Mouse (Mus musculus): ENCODE results near the gene Ror2.

The Ror2 gene

GRCm38 (mm10) chr13:53232419-53232818 lies 53.5 kb downstream of the Ror2 start:
- DNase-seq = no peak

- DNase-seq = no peak
Observed at GRCm38 (mm10) chr13:53230446-53231161, 55.3 kb downstream of the Ror2 start.

- DNase-seq = peak; percentile 29
Observed at GRCm38 (mm10) chr13:53227019-53227418, 58.9 kb downstream of the Ror2 start.

DNA sequence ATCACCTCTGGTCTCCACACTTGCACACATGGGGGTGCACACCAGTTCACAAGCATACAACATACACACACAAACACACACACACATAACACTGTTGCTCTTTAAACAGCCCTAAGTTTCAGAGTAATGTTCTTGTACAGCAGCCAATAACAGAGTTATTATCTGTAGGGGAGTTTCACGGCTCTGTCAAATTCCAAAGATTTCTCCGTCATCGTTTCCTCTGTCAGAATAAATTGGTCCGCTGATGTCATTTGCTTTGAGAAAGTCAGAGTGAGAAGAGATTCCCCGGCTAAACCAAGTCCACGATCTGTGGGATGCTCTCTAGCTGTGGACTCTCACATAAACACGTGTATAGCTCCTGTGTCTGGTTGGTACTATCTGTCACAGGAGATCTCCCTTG lies 59.5 kb downstream of the Ror2 start:
- no peak for DNase-seq

DNA sequence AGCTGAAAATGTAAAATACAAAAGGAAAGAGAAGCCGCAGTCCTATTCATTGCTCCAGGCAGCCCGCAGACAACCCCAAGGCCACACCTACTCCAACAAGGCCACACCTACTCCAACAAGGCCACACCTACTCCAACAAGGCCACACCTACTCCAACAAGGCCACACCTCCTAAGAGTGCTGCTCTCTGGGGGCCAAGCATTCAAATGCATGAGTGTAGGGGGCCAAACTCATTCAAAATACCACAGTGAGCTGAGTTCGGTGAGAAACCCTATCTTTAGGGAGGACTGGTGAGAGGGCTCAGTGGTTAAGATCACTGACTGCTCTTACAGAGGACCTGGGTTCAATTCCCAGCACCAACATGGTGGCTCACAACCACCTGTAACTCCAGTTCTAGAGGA lies 60.0 kb downstream of the Ror2 start:
- no peak for DNase-seq

- DNase-seq = no peak
Observed at GRCm38 (mm10) chr13:53221176-53221575, 64.7 kb downstream of the Ror2 start.

GRCm38 (mm10) chr13:53219889-53220288 lies 66.0 kb downstream of the Ror2 start:
- DNase-seq = no peak

- DNase-seq = no peak
Observed at GRCm38 (mm10) chr13:53219391-53219790, 66.5 kb downstream of the Ror2 start.

GRCm38 (mm10) chr13:53217396-53217975 lies 68.4 kb downstream of the Ror2 start:
- peak; percentile 16 for DNase-seq

GRCm38 (mm10) chr13:53211971-53212733 lies 73.8 kb downstream of the Ror2 start:
- no peak for DNase-seq

GRCm38 (mm10) chr13:53208556-53208955 lies 77.4 kb downstream of the Ror2 start:
- no peak for DNase-seq

DNA sequence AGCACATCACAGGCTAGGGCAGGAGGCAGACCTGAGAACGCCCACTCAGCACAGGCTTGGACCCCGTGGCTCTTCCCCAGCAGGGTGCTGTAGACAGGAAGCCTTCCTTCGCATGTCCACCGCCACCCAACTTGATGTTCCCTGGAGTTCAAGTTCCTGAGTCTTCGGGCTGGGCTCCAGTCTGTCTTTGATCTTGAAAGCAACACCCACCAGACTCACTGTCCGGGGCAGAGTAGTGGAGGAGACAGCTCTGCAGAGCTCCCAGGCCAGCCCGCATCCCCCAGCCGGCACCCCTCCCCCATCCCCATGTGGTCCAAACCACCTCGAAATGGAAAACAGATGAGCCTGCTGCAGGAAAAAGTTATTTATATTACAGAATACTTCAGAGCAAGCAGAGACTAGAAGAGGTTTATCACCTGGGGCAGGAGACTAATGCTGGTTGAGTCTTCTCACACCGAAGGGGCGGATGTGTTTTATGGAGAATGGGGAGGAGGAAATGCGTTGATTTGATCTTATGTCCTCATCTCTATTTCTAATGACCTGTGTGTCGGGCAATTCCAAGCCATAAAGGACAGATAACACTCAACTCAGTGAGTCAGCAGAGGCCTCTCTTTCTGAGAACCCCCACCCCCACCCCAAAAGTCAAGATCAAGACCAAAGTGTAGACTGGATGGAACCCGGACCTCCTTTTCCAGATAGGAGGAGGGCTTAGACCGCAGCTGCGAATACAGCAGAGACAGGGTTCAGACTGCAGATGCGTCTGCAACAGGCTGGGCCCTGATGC lies 80.6 kb downstream of the Ror2 start:
- no peak for DNase-seq

GRCm38 (mm10) chr13:53202439-53202830 lies 83.5 kb downstream of the Ror2 start:
- DNase-seq = no peak

- DNase-seq = peak; percentile 67
Observed at GRCm38 (mm10) chr13:53201628-53202438, 84.1 kb downstream of the Ror2 start.

DNA sequence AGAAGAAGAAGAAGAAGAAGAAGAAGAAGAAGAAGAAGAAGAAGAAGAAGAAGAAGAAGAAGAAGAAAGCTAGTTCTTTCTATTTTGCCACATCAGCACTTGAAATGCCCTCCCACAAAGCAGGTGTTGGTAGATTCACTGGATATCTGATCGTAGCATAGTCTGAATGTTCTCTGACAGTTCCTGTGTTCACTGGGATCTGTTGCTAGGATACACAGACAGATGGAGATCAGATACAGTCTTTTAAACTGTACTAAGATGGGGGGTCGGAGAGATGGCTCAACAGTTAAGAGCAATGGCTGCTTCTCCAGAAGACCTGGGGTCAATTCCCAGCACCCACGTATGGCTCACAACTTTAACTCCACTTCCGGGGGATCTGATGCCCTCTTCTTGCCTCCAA lies 85.8 kb downstream of the Ror2 start:
- DNase-seq = no peak

- DNase-seq = no peak
Observed at GRCm38 (mm10) chr13:53199262-53199661, 86.7 kb downstream of the Ror2 start.

DNA sequence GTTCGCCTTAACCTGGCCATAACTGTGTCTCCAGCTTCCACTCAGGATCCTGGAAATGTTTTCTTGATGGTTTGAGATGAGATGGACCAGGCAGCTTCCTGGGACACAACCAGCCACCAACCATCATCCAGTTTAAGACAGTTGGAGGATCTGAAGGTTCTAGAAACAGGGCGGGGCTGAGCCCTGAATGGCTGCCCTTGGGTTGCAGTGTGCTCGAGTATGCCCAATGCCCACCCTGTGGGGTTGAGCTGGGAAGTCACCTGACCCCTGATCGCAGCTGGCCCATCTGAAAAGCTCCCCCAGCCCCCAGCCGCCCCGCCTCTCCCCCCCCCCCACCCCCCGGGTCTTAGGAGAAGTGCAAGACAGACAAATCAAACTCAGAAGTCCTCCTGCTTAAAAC lies 89.2 kb downstream of the Ror2 start:
- DNase-seq = no peak

DNA sequence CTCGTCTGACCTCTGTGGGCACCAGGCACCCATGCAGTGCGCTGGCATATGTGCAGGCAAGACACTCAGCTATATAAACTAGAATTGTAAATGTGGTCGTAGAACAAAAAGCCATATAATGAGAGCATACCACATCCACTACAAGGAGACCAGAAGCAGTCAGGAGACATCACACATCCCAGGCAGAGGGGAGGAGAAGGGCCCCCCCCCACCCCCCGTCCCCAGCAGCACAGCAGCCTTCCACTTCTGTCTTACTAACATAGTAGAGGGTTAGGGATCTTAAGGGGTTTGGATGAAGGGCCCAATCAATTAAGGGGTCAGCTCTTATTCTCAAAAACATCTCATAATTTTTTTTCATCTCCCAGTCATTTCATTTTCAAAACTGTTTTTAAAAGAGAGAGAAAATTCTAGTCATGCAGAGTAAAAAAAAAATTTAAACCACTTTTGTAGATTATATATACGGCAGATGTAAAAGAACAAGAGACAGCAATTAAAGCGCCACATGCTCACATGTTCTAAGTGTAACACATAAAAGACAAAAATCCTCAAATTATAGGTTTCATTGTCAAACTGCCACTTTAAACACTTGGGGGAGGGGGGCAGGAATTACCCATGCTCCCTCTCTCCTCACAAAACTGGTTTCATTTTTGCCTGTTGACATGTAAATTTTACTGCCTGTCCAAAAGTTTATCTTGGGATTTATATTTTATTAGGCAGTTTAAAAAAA lies 89.8 kb downstream of the Ror2 start:
- DNase-seq = no peak

- no peak for DNase-seq
Observed at GRCm38 (mm10) chr13:53194306-53194705, 91.6 kb downstream of the Ror2 start.

GRCm38 (mm10) chr13:53193713-53194112 lies 92.2 kb downstream of the Ror2 start:
- DNase-seq = no peak

DNA sequence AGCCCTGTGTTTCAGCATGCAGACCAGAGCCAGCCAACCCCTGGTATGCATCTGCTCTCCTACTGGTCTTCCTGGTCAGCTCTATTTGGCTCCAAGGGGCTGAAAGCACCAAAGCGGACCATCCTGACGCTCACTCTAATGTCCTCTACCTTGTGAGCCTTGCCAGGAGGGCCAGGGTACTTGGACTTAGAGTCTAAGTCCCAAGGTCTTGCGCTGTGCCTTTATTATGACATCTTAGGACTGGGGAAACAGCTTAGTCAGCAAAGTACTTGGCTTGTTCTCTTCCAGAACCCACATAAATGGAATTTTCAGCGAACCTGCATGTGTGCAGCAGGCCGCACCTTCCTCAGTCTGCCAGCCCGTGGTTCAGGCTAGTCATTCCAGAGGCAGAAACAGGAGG lies 93.6 kb downstream of the Ror2 start:
- peak; percentile 42 for DNase-seq

GRCm38 (mm10) chr13:53191657-53192056 lies 94.3 kb downstream of the Ror2 start:
- DNase-seq = no peak

Measured in kidney, adult 11 months (tissue).